Mouse (Mus musculus): ENCODE measurements at regions not wholly inside any gene's neighbourhood (a gene's known extent, or its start where the extent isn't known, plus 50 kb on each side); places are given as distances from the start of the nearest gene placed in this dataset.
A peak's percentile ranks its signal among the peaks of the same experiment; 100 is the strongest.
"Not testable (repeated sequence)": the region's sequence is repeated elsewhere in the genome, so short reads cannot be mapped to it uniquely, and the experiment has no call there.

DNA sequence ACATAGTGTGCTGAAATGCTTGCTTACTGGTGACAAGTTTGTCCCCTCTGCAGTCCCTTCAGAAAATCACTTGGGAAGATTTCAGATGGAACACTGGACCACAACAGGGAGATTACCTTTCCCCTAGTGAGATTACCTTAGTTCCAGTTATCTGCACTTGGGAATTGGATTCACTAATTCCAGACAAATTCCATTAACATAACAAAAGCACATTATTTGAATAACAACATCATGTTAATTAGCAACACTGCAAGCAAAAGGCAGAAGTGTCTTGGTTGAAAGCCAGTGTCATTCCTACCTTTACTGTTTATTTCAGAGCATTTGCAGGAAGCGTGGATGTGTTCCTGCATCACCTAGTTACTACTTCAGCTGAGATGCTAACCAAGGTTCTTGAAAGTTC lies 355.6 kb downstream of the Impad1 start:
- Histone ChIP-seq H3K9me3 (ENCODE audit: control insufficient read depth, low read length) (no peaks in the 10 kb centered on the region), H3K36me3 (ENCODE audit: control insufficient read depth, insufficient read depth, low read length) (no peaks in the 10 kb centered on the region), H3K9ac (replicated peaks; ENCODE audit: low read length) (no peak overlapping the region), H3K4me2 (ENCODE audit: low read length) (no peak overlapping the region), H3K4me1 (ENCODE audit: control insufficient read depth, insufficient read depth, low read length) (no peaks in the 10 kb centered on the region), H3K27me3 (ENCODE audit: control insufficient read depth, insufficient read depth, low read length) (no peaks in the 10 kb centered on the region), H3K4me3 (replicated peaks; ENCODE audit: low read depth, low read length) (no peak overlapping the region), H3K27ac (replicated peaks; ENCODE audit: low read depth, low read length) (no peak overlapping the region)
- 60% methylated on average over 1 of the region's 1 CpGs for WGBS
- DNase-seq (peak; percentile 4), ATAC-seq (ENCODE audit: low FRiP score, low TSS enrichment) (no peak)

DNA sequence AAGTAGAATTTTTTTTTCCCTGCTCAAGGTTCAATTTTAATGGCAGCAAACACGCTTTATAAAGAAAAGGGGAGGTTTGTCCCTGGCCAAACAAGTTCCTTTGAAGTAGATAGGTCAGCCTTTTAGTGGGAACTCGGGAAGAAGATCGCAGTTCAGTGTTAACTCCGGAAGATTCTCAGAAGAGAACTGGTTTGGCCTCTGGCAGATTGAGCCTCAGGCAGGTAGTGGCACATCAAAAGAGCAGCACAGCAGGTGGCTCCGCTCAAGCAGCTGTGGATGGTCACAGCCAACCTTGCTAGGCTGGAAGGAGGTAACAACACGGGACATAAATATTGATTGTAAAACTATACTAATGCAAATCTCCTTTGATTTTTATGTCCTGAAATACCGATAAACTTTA lies 347.2 kb upstream of the Sdr16c6 start:
- H3K9ac ChIP-seq (replicated peaks; ENCODE audit: low read length); H3K36me3 ChIP-seq (ENCODE audit: control insufficient read depth, insufficient read depth, low read length); H3K27ac ChIP-seq (replicated peaks; ENCODE audit: low read depth, low read length); ATAC-seq (ENCODE audit: low FRiP score, low TSS enrichment); H3K4me3 ChIP-seq (replicated peaks; ENCODE audit: low read depth, low read length); H3K4me1 ChIP-seq (ENCODE audit: control insufficient read depth, insufficient read depth, low read length); H3K27me3 ChIP-seq (ENCODE audit: control insufficient read depth, insufficient read depth, low read length); H3K9me3 ChIP-seq (ENCODE audit: control insufficient read depth, low read length); H3K4me2 ChIP-seq (ENCODE audit: low read length): not testable (repeated sequence)
- peak; percentile 17 for DNase-seq
- 48% methylated on average over 7 of the region's 7 CpGs for WGBS

DNA sequence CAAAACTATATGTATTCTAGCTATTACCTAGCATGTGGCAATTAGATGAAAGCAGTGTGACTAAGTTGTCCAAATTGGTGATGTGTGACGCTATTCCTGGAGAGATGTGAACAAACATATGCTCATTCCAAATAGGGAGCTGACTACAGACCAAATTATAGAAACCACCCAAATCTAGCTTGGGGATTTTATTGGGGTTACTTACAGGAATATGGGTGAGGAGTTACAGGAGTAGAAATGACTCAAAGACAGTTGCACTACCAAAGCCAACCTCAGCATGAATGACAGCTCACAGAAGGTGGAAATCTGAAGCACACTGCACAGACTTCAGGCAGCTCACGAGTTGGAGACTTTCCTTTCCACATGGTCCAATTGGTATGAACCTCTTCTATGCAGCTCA lies 326.5 kb upstream of the Sdr16c6 start:
- DNase-seq, result no peak
- Histone ChIP-seq H3K9ac (replicated peaks; ENCODE audit: low read length) (no peak overlapping the region), H3K4me3 (replicated peaks; ENCODE audit: low read depth, low read length) (no peak overlapping the region), H3K4me2 (ENCODE audit: low read length) (no peak overlapping the region), H3K27ac (replicated peaks; ENCODE audit: low read depth, low read length) (no peak overlapping the region), H3K4me1 (ENCODE audit: control insufficient read depth, insufficient read depth, low read length) (no peaks in the 10 kb centered on the region), H3K36me3 (ENCODE audit: control insufficient read depth, insufficient read depth, low read length) (no peaks in the 10 kb centered on the region), H3K9me3 (ENCODE audit: control insufficient read depth, low read length) (no peaks in the 10 kb centered on the region), H3K27me3 (ENCODE audit: control insufficient read depth, insufficient read depth, low read length) (no peaks in the 10 kb centered on the region)
- ATAC-seq (ENCODE audit: low FRiP score, low TSS enrichment), result no peak
- WGBS, result 81% methylated on average over 2 of the region's 2 CpGs

DNA sequence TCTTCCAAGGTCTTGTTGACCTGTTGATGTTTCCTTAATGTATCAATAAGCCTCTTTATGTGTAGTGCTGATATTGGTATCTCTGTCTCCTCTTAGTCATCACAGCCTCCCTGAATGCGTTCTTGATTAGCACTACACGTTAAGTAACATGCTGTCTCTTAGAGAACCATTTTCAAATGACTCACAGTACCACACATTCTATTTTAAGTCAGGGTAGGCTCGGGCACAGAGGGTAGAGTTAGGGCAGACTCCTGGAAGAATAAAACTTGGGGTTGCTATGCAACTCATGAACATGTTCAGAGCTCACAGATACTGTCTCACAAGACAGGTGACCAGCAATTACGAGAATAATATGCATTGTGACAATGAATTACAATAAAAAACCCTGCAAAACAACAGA lies 320.1 kb upstream of the Sdr16c6 start:
- 85% methylated on average over 4 of the region's 4 CpGs for WGBS
- H3K4me2 ChIP-seq (ENCODE audit: low read length), result no peak overlapping the region

DNA sequence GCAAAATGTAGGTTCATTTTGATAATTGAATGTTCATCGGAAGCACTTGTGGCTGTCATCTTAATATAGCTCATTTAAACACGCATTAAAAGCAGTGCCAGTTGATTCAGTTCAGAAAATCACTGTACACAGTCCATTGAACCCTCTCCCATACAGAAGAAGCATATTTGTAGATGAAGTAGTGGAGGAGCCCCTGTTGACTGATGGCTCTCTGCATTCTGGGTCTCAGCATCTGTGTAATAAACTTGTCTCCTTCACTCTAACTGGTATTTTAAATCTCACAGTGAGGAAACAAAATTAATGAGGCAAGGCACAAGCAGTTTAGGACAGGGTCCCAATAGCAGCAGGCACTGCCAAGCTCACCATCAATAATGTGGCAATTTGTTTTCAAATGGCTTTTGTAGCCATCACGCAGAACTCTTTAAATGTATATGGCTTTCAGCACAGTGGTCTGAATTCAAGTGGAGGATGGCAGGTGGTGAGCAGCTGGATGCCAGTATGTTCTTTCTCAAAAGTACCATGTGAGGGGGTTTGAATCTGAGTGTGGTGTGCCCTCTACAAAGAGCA lies 302.8 kb upstream of the Sdr16c6 start:
- H3K27ac ChIP-seq (replicated peaks; ENCODE audit: low read depth, low read length), result no peak overlapping the region
- ATAC-seq (ENCODE audit: low FRiP score, low TSS enrichment), result no peak
- no peak overlapping the region for H3K9ac ChIP-seq (replicated peaks; ENCODE audit: low read length)
- no peaks in the 10 kb centered on the region for H3K27me3 ChIP-seq (ENCODE audit: control insufficient read depth, insufficient read depth, low read length)
- no peaks in the 10 kb centered on the region for H3K4me1 ChIP-seq (ENCODE audit: control insufficient read depth, insufficient read depth, low read length)
- 87% methylated on average over 3 of the region's 3 CpGs for WGBS
- H3K36me3 ChIP-seq (ENCODE audit: control insufficient read depth, insufficient read depth, low read length), result no peaks in the 10 kb centered on the region
- DNase-seq, result no peak
- H3K9me3 ChIP-seq (ENCODE audit: control insufficient read depth, low read length), result no peaks in the 10 kb centered on the region
- no peak overlapping the region for H3K4me3 ChIP-seq (replicated peaks; ENCODE audit: low read depth, low read length)
- no peak overlapping the region for H3K4me2 ChIP-seq (ENCODE audit: low read length)

More for the DNA sequence above, 320.1 kb upstream of the Sdr16c6 start:
- no peak for ATAC-seq (ENCODE audit: low FRiP score, low TSS enrichment)
- Histone ChIP-seq H3K27ac (replicated peaks; ENCODE audit: low read depth, low read length) (no peak overlapping the region), H3K4me1 (ENCODE audit: control insufficient read depth, insufficient read depth, low read length) (no peaks in the 10 kb centered on the region), H3K9me3 (ENCODE audit: control insufficient read depth, low read length) (no peaks in the 10 kb centered on the region), H3K9ac (replicated peaks; ENCODE audit: low read length) (no peak overlapping the region), H3K4me3 (replicated peaks; ENCODE audit: low read depth, low read length) (no peak overlapping the region), H3K27me3 (ENCODE audit: control insufficient read depth, insufficient read depth, low read length) (no peaks in the 10 kb centered on the region), H3K36me3 (ENCODE audit: control insufficient read depth, insufficient read depth, low read length) (no peaks in the 10 kb centered on the region)
- DNase-seq, result no peak

DNA sequence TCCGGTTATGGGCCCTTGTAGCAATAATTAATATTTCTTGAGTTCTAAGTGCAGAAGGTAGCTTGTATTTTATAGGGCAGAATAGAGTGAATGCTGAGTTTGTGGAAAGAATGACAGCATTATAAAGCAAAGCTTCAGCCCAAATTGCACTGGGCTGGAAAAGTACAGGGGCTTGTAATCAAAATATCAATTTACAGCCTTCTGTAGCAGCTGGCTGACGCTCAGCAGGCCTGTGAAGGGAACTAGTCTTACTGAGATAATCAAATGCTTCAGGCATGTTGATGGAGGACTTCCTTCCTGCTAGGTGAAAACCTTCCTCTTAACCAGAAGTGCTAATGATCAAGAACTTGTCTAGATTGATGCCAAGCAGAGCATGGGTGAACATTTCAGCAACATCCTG lies 257.9 kb upstream of the Sdr16c6 start:
- WGBS, result 78% methylated on average over 2 of the region's 2 CpGs
- ATAC-seq (ENCODE audit: low FRiP score, low TSS enrichment) (no peak), DNase-seq (no peak)
- Histone ChIP-seq H3K4me1 (ENCODE audit: control insufficient read depth, insufficient read depth, low read length) (no peaks in the 10 kb centered on the region), H3K27me3 (ENCODE audit: control insufficient read depth, insufficient read depth, low read length) (no peaks in the 10 kb centered on the region), H3K36me3 (ENCODE audit: control insufficient read depth, insufficient read depth, low read length) (no peaks in the 10 kb centered on the region), H3K4me2 (ENCODE audit: low read length) (no peak overlapping the region), H3K9me3 (ENCODE audit: control insufficient read depth, low read length) (no peaks in the 10 kb centered on the region), H3K27ac (replicated peaks; ENCODE audit: low read depth, low read length) (no peak overlapping the region), H3K4me3 (replicated peaks; ENCODE audit: low read depth, low read length) (no peak overlapping the region), H3K9ac (replicated peaks; ENCODE audit: low read length) (no peak overlapping the region)

DNA sequence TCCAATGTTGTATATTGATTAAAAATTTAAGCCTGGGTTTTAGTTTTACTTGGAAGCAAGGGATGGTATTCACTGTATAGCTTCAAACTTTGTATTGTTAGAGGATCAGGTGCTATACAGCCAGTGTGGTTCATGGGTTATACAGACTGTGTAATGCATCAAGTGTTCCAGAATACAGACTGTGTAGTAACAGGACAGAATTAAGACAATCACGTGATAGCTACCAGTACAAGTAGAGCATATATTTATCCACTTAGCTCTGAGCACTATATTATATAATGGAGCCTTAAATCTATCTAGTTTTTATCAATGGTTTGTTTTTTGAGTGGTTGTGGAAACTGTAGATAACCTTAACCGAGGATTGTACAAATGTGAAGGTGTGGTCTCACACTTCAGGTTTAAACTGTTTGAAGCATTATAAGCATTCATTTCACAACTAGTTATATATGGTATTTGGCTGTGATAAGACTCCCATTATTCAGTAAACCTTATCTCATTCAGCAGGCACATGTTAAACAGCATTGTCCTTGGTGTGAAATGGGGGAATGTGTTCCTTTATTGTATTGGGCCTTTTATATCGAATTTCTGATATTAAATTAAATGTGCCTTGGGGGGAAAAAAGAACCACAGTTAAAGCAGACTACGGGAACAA lies 256.3 kb upstream of the Sdr16c6 start:
- Histone ChIP-seq H3K36me3 (ENCODE audit: control insufficient read depth, insufficient read depth, low read length) (no peaks in the 10 kb centered on the region), H3K27me3 (ENCODE audit: control insufficient read depth, insufficient read depth, low read length) (no peaks in the 10 kb centered on the region), H3K4me1 (ENCODE audit: control insufficient read depth, insufficient read depth, low read length) (no peaks in the 10 kb centered on the region), H3K9ac (replicated peaks; ENCODE audit: low read length) (no peak overlapping the region), H3K27ac (replicated peaks; ENCODE audit: low read depth, low read length) (no peak overlapping the region), H3K4me2 (ENCODE audit: low read length) (no peak overlapping the region), H3K9me3 (ENCODE audit: control insufficient read depth, low read length) (no peaks in the 10 kb centered on the region), H3K4me3 (replicated peaks; ENCODE audit: low read depth, low read length) (no peak overlapping the region)
- DNase-seq (no peak), ATAC-seq (ENCODE audit: low FRiP score, low TSS enrichment) (no peak)
- 74% methylated on average over 4 of the region's 4 CpGs for WGBS

DNA sequence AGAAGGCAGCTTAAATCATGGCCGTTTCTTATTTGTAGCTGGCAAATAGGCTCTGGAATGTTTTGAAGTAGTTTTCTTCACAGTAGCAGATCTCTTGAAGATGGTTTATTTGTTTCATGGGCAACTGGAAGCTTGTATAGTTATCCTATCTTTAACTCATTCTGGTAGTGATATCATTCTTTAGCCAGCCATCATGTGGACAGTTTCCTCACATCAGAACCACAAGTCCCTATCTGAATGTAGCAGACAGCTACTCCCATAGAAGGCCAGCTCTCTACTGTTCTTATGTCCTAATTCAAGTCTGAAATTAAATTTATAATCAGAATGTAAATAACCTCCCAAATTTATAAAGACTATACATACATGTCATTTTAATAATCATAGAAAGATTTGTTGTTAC lies 253.8 kb upstream of the Sdr16c6 start:
- Histone ChIP-seq H3K4me1 (ENCODE audit: control insufficient read depth, insufficient read depth, low read length) (no peaks in the 10 kb centered on the region), H3K36me3 (ENCODE audit: control insufficient read depth, insufficient read depth, low read length) (no peaks in the 10 kb centered on the region), H3K27me3 (ENCODE audit: control insufficient read depth, insufficient read depth, low read length) (no peaks in the 10 kb centered on the region), H3K9ac (replicated peaks; ENCODE audit: low read length) (no peak overlapping the region), H3K4me2 (ENCODE audit: low read length) (no peak overlapping the region), H3K4me3 (replicated peaks; ENCODE audit: low read depth, low read length) (no peak overlapping the region), H3K9me3 (ENCODE audit: control insufficient read depth, low read length) (no peaks in the 10 kb centered on the region), H3K27ac (replicated peaks; ENCODE audit: low read depth, low read length) (no peak overlapping the region)
- WGBS, result 96% methylated on average over 1 of the region's 1 CpGs
- DNase-seq (no peak), ATAC-seq (ENCODE audit: low FRiP score, low TSS enrichment) (no peak)

DNA sequence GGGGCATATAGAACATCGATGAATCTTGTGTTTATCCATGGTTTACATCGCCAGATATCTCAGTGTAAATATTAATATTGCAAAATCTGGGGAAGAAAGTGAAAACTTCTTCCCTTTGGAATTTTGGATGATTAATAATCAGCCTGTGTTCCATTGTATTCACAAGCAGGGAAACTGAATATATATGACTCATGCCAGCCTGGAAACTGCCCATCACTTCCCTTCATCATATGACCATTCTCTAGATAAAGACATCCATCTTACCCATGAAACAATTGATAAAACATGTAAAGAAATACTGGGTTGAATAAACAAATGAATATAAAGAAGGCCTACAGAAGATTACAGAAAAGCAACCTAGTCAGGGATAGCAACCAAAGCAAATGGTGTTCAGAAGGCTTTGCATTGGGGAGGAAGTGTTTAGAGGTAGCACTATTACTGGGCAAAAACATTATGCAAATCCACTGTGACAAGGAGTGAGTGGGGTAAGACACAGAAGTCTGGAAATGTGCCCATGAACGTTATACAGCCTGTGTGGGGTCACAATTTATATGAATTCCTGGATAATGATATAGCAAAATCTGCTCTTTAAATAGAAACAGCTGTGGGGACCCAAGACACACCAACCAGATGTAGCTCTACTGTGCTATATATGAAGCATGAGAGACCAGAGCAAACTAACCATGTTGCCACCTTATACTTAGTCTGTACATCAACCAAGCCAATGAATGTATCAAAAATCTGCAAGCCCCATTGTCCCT lies 238.5 kb upstream of the Sdr16c6 start:
- H3K27me3 ChIP-seq (ENCODE audit: control insufficient read depth, insufficient read depth, low read length), result no peaks in the 10 kb centered on the region
- DNase-seq (no peak), ATAC-seq (ENCODE audit: low FRiP score, low TSS enrichment) (no peak)
- no peak overlapping the region for H3K9ac ChIP-seq (replicated peaks; ENCODE audit: low read length)
- H3K4me3 ChIP-seq (replicated peaks; ENCODE audit: low read depth, low read length), result no peak overlapping the region
- H3K36me3 ChIP-seq (ENCODE audit: control insufficient read depth, insufficient read depth, low read length), result no peaks in the 10 kb centered on the region
- H3K4me1 ChIP-seq (ENCODE audit: control insufficient read depth, insufficient read depth, low read length), result no peaks in the 10 kb centered on the region
- H3K9me3 ChIP-seq (ENCODE audit: control insufficient read depth, low read length), result no peaks in the 10 kb centered on the region
- H3K4me2 ChIP-seq (ENCODE audit: low read length), result no peak overlapping the region
- 83% methylated on average over 3 of the region's 3 CpGs for WGBS
- no peak overlapping the region for H3K27ac ChIP-seq (replicated peaks; ENCODE audit: low read depth, low read length)

Measured in midbrain, embryonic 14.5 days (tissue).